Mouse (Mus musculus): ENCODE results near the gene Nin. TPM values are rescaled to one million over a fixed set of nuclear protein-coding genes. Genes with fewer than 3 reads are reported as not detected.

Gene Nin
- total and polyA plus RNA-seq, 3 experiments = 48.4 to 49.1 TPM; not detected in 1

DNA sequence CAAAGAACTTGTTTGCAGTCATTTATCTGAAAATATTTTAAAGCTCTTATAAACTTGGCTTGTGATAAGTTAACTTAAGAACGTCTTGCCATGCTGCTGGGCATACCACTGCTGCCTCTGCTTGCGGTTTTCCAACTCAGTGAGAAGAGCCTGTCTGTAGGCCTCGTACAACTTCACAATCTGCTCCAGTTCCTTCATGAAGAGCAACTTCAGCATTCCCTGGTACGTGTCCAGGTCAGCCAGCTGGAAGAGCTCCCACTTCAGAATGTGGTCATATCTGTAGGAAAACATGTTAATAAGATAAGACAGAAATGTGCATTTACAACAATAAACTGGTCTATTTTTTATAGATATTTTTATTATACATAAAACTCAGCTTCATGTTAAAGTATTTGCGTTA is 147.4 kb downstream of the Nin start:
- TF ChIP-seq TAL1 (IDR thresholded peaks at IDR 0.05; ENCODE audit: low read length) = no peak
- Histone ChIP-seq H3K27ac (ENCODE audit: control insufficient read depth, low read depth, low read length) (no peak overlapping the region), H3K79me2 (ENCODE audit: control insufficient read depth, insufficient read depth, low read length, poor library complexity) (0 out of 2 replicates have a peak, but pooled peaks cover under 1% of the 10 kb centered on the region), H3K4me3 (ENCODE audit: control insufficient read depth in 1 of 2, insufficient read depth in 1 of 2, low read depth in 2 of 2, low read length in 2 of 2) (no peak overlapping the region), H3K36me3 (ENCODE audit: control insufficient read depth in 1 of 2, insufficient read depth in 2 of 2, low read length in 2 of 2) (peaks cover 14 to 26% of the 10 kb centered on the region in 2 experiments), H3K9me3 (replicated peaks; ENCODE audit: insufficient read depth, low read length) (no peaks in the 10 kb centered on the region), H3K4me1 (ENCODE audit: control insufficient read depth in 1 of 2, insufficient read depth in 2 of 2, low read length in 2 of 2) (peaks cover 2 to 4% of the 10 kb centered on the region in 2 experiments; a peak in 3 of 4 replicates), H3K27me3 (ENCODE audit: control insufficient read depth in 1 of 2, insufficient read depth in 2 of 2, low read length in 2 of 2) (no peaks in the 10 kb centered on the region), H3K9ac (ENCODE audit: control insufficient read depth, low read depth, low read length, poor library complexity, severe bottlenecking) (no peak overlapping the region)
- no peak for DNase-seq (ENCODE audit: low read depth, low spot score)

DNA sequence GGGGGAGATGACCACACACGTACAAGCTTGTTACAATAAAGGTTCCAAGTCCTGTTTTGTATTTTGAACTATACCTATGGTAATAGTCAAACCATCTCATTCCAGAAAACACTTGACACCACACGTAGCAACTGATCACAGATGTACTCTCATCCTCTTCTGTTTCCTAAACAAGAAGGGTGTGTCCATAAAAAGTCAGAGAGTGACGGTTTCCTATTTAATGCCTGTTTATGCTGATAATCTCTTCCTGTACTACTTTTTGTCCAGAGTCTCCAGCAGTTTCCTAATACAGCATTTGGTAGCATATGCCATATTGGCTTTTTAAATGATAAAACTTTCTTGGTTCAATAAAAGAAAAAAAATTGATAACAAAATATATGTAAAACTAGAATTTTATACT is 147.9 kb downstream of the Nin start:
- DNase-seq (ENCODE audit: low read depth, low spot score) = peak; percentile 52

DNA sequence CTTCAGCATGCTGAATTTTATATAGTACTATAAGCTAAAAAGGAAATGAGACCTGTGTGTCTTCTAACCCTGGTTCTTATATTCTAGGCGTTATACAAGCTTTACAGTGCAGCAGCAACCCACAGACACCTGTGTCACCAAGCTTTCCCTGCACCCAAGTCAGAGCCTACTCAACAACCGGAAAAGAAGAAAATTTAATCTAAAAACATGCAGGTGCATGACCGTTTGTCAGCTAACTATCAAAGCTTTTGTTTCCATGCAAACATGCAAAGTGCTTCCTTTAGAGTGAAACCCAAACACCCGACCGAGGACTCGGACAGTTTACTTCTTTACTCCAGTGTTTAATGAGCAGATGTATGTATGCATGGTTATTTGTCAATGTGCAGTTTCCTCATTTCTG is 150.4 kb downstream of the Nin start:
- Histone ChIP-seq H3K9ac (ENCODE audit: control insufficient read depth, low read depth, low read length, poor library complexity, severe bottlenecking) (no peak overlapping the region), H3K4me1 (ENCODE audit: control insufficient read depth in 1 of 2, insufficient read depth in 2 of 2, low read length in 2 of 2) (no peaks in the 10 kb centered on the region; a peak in 2 of 4 replicates), H3K4me3 (ENCODE audit: control insufficient read depth in 1 of 2, insufficient read depth in 1 of 2, low read depth in 2 of 2, low read length in 2 of 2) (no peak overlapping the region), H3K9me3 (replicated peaks; ENCODE audit: insufficient read depth, low read length) (no peaks in the 10 kb centered on the region), H3K27me3 (ENCODE audit: control insufficient read depth in 1 of 2, insufficient read depth in 2 of 2, low read length in 2 of 2) (no peaks in the 10 kb centered on the region), H3K79me2 (ENCODE audit: control insufficient read depth, insufficient read depth, low read length, poor library complexity) (no peaks in the 10 kb centered on the region), H3K27ac (ENCODE audit: control insufficient read depth, low read depth, low read length) (no peak overlapping the region), H3K36me3 (ENCODE audit: control insufficient read depth in 1 of 2, insufficient read depth in 2 of 2, low read length in 2 of 2) (peaks cover 6 to 19% of the 10 kb centered on the region in 2 experiments)
- no peak for DNase-seq (ENCODE audit: low read depth, low spot score)
- no peak for TF ChIP-seq JUND (IDR thresholded peaks at IDR 0.05; ENCODE audit: low read depth, low read length)
- TF ChIP-seq POLR2AphosphoS2 (IDR thresholded peaks at IDR 0.05; ENCODE audit: low read length) = no peak
- TF ChIP-seq ETS1 (IDR thresholded peaks at IDR 0.05; ENCODE audit: low read depth, low read length) = no peak
- TF ChIP-seq RCOR1 (IDR thresholded peaks at IDR 0.05; ENCODE audit: low read depth, low read length) = no peak
- no peak for TF ChIP-seq GATA1 (IDR thresholded peaks at IDR 0.05; ENCODE audit: low read depth, low read length)
- TF ChIP-seq MAZ (IDR thresholded peaks at IDR 0.05; ENCODE audit: low read depth, low read length) = no peak
- no peak for TF ChIP-seq ZMIZ1 (IDR thresholded peaks at IDR 0.05; ENCODE audit: low read depth, low read length)
- TF ChIP-seq MXI1 (IDR thresholded peaks at IDR 0.05; ENCODE audit: low read depth, low read length) = no peak
- TF ChIP-seq KAT2A (conservative IDR thresholded peaks at IDR 0.05; ENCODE audit: low read depth, low read length) = no peak
- no peak for TF ChIP-seq TBP (IDR thresholded peaks at IDR 0.05; ENCODE audit: low read depth, low read length)
- TF ChIP-seq MAFK (IDR thresholded peaks at IDR 0.05; ENCODE audit: borderline replicate concordance, low read depth, low read length) = no peak
- no peak for TF ChIP-seq ZNF384 (IDR thresholded peaks at IDR 0.05; ENCODE audit: low read depth, low read length)
- TF ChIP-seq SIN3A (IDR thresholded peaks at IDR 0.05; ENCODE audit: low read length) = no peak
- TF ChIP-seq MYB (IDR thresholded peaks at IDR 0.05; ENCODE audit: low read depth, low read length) = no peak

More for the DNA sequence above, 147.9 kb downstream of the Nin start:
- no peaks in the 10 kb centered on the region for H3K79me2 ChIP-seq (ENCODE audit: control insufficient read depth, insufficient read depth, low read length, poor library complexity)
- no peaks in the 10 kb centered on the region for H3K27me3 ChIP-seq (ENCODE audit: control insufficient read depth in 1 of 2, insufficient read depth in 2 of 2, low read length in 2 of 2)
- no peak for TF ChIP-seq RAD21 (IDR thresholded peaks at IDR 0.05; ENCODE audit: low read depth, low read length)
- peak in 1 of 2 experiments; percentile 51; a peak in 3 of 4 replicates for TF ChIP-seq EP300 (IDR thresholded peaks at IDR 0.05; ENCODE audit: low read depth in 1 of 2, low read length in 2 of 2)
- TF ChIP-seq GATA1 (IDR thresholded peaks at IDR 0.05; ENCODE audit: low read depth, low read length) = 0 out of 2 replicates have a peak, but pooled peaks have one; percentile 5
- no peak overlapping the region for H3K27ac ChIP-seq (ENCODE audit: control insufficient read depth, low read depth, low read length)
- H3K9ac ChIP-seq (ENCODE audit: control insufficient read depth, low read depth, low read length, poor library complexity, severe bottlenecking) = no peak overlapping the region
- peaks cover 0 to 2% of the 10 kb centered on the region in 2 experiments; a peak in 3 of 4 replicates for H3K4me1 ChIP-seq (ENCODE audit: control insufficient read depth in 1 of 2, insufficient read depth in 2 of 2, low read length in 2 of 2)
- peaks cover 10 to 25% of the 10 kb centered on the region in 2 experiments for H3K36me3 ChIP-seq (ENCODE audit: control insufficient read depth in 1 of 2, insufficient read depth in 2 of 2, low read length in 2 of 2)
- no peaks in the 10 kb centered on the region for H3K9me3 ChIP-seq (replicated peaks; ENCODE audit: insufficient read depth, low read length)
- H3K4me3 ChIP-seq (ENCODE audit: control insufficient read depth in 1 of 2, insufficient read depth in 1 of 2, low read depth in 2 of 2, low read length in 2 of 2) = no peak overlapping the region

Data from MEL (cell line).